Mouse (Mus musculus) small intestine, adult 2 months (tissue): Measurements from ENCODE around the gene Vps13a.

Experiments used
- CTCF ChIP-seq: fragments of 200-500 bp; IDR thresholded peaks from 2 replicates; pipeline ENCODE4 v1.5.1; 2012; ENCODE audit warnings: low read depth, mild to moderate bottlenecking, control low read depth, inconsistent platforms, low read length, moderate library complexity, mixed read lengths; ENCODE audit not compliant: insufficient replicate concordance, insufficient read length; ENCODE audit errors: extremely low read depth
- POLR2A ChIP-seq: fragments of 200-500 bp; IDR thresholded peaks from 2 replicates; pipeline ENCODE4 v1.6.1; 2012; ENCODE audit warnings: low read depth, mild to moderate bottlenecking, control low read depth, inconsistent platforms, low read length, moderate library complexity

- TF ChIP-seq CTCF (no peak), POLR2A (no peak)
Measured at GRCm38 (mm10) chr19:16825228-16825627, 44.5 kb upstream of the Vps13a start.
